Mouse (Mus musculus): ENCODE measurements around the gene Ccdc148. TPM values are rescaled to one million over a fixed set of nuclear protein-coding genes. Genes with fewer than 3 reads are reported as not detected.

Ccdc148 gene
- polyA plus RNA-seq, 1 experiment, result 0.09 TPM

DNA sequence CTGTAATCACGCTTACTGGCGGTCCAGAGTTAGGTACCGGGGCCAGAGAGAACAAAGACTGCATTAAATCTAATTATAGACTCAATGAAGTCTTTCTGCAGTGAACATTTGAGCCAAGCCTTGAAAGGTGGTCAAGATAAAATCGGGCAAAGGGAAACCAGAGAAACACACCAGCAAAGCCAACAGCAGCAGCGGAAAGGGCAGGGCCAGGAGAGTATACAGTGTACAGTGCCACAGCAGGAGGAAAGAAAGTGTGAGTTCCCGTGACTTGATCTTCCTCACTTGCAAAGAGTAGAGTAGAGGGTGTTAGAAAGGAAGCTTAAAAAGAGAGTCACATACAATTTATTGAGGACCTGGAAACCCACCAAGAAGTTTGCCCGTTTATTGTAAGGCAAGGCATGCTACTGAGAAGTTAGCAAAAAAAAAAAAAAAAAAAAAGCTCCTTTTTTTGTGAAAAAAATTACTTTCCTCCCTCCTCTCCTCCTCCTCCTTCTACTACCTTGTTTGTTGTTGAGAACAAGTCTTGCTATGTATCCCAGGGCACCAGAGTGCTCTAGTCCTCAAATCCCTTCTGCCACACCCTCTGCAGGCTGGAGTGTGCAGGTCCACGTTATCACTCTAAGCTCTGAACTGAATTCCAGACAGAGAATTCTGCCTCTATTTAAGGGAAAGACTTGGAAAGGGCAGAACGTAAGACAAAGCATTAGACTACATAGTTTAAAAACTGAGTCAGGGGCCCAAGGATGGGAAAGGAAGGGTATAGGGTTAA lies 188.8 kb downstream of the Ccdc148 start:
- 44% methylated on average over 9 of the region's 9 CpGs for WGBS
- Histone ChIP-seq H3K4me1 (ENCODE audit: control insufficient read depth, insufficient read depth, low read length) (no peaks in the 10 kb centered on the region), H3K4me3 (replicated peaks; ENCODE audit: extremely low read depth, low read depth, low read length) (no peak overlapping the region)
- TF ChIP-seq CTCF (IDR thresholded peaks at IDR 0.05; ENCODE audit: insufficient read depth, low read length), result no peak
- no peak for TF ChIP-seq POLR2A (IDR thresholded peaks at IDR 0.05; ENCODE audit: borderline replicate concordance, extremely low read depth, low read depth, low read length)
- no peak for DNase-seq

DNA sequence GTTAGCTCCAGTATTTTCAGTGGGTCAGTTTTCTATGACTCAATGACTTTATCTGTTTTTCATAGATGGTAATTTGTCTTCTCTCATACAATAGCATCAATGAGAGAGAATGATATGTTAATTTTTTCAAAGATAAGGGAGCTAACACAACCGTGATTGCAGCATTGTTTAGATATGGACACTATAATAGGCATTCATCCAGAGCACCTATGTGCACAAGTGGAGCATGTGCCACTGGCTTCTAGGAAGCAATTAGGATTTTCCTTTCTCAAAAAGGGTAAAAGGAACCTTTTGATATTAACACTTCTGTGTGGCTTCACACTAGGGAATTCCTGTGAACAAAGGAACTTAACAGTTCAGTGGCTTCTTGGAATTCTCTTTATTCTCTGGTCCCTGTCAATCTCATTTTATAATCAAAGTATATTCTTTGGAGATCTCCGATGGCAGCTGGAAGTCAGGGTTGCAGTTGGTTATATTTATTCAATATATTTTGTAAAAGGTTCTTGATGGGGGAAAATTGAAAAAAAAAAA lies 203.6 kb downstream of the Ccdc148 start:
- no peak overlapping the region for H3K4me3 ChIP-seq (replicated peaks; ENCODE audit: extremely low read depth, low read depth, low read length)
- DNase-seq, result no peak
- TF ChIP-seq CTCF (IDR thresholded peaks at IDR 0.05; ENCODE audit: insufficient read depth, low read length), result no peak
- no peak for TF ChIP-seq POLR2A (IDR thresholded peaks at IDR 0.05; ENCODE audit: borderline replicate concordance, extremely low read depth, low read depth, low read length)
- 55% methylated on average over 2 of the region's 2 CpGs for WGBS
- H3K4me1 ChIP-seq (ENCODE audit: control insufficient read depth, insufficient read depth, low read length), result no peaks in the 10 kb centered on the region

- DNase-seq, result no peak
- TF ChIP-seq POLR2A (IDR thresholded peaks at IDR 0.05; ENCODE audit: borderline replicate concordance, extremely low read depth, low read depth, low read length) (no peak), CTCF (IDR thresholded peaks at IDR 0.05; ENCODE audit: insufficient read depth, low read length) (no peak)
- H3K4me3 ChIP-seq (replicated peaks; ENCODE audit: extremely low read depth, low read depth, low read length), result no peak overlapping the region
- 81% methylated on average over 2 of the region's 2 CpGs for WGBS
- no peaks in the 10 kb centered on the region for H3K4me1 ChIP-seq (ENCODE audit: control insufficient read depth, insufficient read depth, low read length)
Measured at GRCm38 (mm10) chr2:58956351-58956750, 204.1 kb downstream of the Ccdc148 start.

DNA sequence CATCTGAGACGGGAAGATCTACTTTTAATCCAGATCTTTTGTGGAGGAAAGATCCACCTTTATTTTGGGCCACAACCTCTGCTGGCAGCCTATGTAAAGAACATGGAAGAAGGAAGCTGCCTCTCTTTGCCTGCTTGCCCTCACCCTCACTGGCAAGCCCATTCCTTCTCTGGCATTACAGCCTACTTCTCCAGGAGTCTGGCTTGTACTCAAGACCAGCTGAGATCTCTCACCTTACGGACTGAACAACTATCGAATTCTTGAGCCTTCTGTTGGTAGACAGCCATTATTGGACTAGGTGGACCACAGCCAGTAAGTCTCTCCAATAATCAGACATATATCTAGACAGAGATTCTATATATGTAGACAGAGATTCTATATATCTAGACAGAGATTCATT lies 208.4 kb downstream of the Ccdc148 start:
- no peak for DNase-seq
- H3K4me1 ChIP-seq (ENCODE audit: control insufficient read depth, insufficient read depth, low read length), result no peaks in the 10 kb centered on the region
- TF ChIP-seq CTCF (IDR thresholded peaks at IDR 0.05; ENCODE audit: insufficient read depth, low read length), result no peak
- TF ChIP-seq POLR2A (IDR thresholded peaks at IDR 0.05; ENCODE audit: borderline replicate concordance, extremely low read depth, low read depth, low read length), result no peak
- WGBS, result 86% methylated on average over 3 of the region's 3 CpGs
- no peak overlapping the region for H3K4me3 ChIP-seq (replicated peaks; ENCODE audit: extremely low read depth, low read depth, low read length)

GRCm38 (mm10) chr2:58948796-58949195 lies 211.7 kb downstream of the Ccdc148 start:
- Histone ChIP-seq H3K4me1 (ENCODE audit: control insufficient read depth, insufficient read depth, low read length) (no peaks in the 10 kb centered on the region; the same call in 1 of the 2 replicates), H3K4me3 (replicated peaks; ENCODE audit: extremely low read depth, low read depth, low read length) (no peak overlapping the region)
- WGBS, result 84% methylated on average over 7 of the region's 7 CpGs
- DNase-seq, result no peak
- TF ChIP-seq POLR2A (IDR thresholded peaks at IDR 0.05; ENCODE audit: borderline replicate concordance, extremely low read depth, low read depth, low read length) (no peak), CTCF (IDR thresholded peaks at IDR 0.05; ENCODE audit: insufficient read depth, low read length) (no peak)

DNA sequence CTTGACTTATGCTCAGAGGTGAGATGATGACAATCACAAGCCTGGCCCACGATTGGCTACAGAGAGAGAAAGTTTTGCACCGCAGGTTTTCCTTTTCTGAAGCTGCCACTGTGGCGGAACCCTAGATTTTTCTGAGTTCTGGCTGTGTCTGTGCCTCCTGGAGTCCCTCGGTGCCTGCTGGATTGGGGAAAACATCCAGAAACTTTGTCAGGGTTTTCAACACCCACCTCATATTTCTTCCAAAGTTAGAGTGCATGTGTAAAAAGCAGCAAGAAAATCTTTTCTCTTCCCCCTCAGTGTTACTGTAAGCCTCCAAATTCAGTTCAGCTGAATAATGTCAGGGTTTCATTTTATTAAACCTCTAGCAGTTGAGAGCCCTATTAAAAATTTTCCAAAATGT lies 219.1 kb downstream of the Ccdc148 start:
- Histone ChIP-seq H3K4me1 (ENCODE audit: control insufficient read depth, insufficient read depth, low read length) (no peaks in the 10 kb centered on the region), H3K4me3 (replicated peaks; ENCODE audit: extremely low read depth, low read depth, low read length) (no peak overlapping the region)
- WGBS, result 76% methylated on average over 4 of the region's 4 CpGs
- no peak for TF ChIP-seq CTCF (IDR thresholded peaks at IDR 0.05; ENCODE audit: insufficient read depth, low read length)
- no peak for TF ChIP-seq POLR2A (IDR thresholded peaks at IDR 0.05; ENCODE audit: borderline replicate concordance, extremely low read depth, low read depth, low read length)
- DNase-seq, result no peak

- WGBS, result 97% methylated on average over 2 of the region's 2 CpGs
- no peak overlapping the region for H3K4me3 ChIP-seq (replicated peaks; ENCODE audit: extremely low read depth, low read depth, low read length)
- no peaks in the 10 kb centered on the region for H3K4me1 ChIP-seq (ENCODE audit: control insufficient read depth, insufficient read depth, low read length)
- DNase-seq, result no peak
- TF ChIP-seq CTCF (IDR thresholded peaks at IDR 0.05; ENCODE audit: insufficient read depth, low read length) (no peak), POLR2A (IDR thresholded peaks at IDR 0.05; ENCODE audit: borderline replicate concordance, extremely low read depth, low read depth, low read length) (no peak)
Measured at GRCm38 (mm10) chr2:58925551-58925950, 234.9 kb downstream of the Ccdc148 start.

DNA sequence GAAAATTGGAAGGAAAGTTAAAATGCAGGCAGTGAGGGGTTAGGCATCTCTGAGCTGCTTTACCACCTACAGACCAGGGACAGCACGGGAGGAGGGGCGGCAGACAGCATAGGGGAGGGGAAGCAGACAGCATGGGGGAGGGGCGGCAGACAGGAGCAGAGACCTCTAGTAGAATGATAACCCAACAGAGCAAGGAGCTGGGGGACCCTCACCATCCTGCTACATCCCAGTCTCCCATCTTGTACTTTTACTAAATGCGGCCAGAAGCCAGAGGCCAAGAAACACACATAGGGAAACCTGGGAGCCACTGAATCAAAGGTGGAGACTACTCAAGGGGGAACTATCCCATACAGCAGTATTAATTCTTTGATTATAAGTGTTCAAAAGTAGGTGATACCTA lies 242.1 kb downstream of the Ccdc148 start:
- Histone ChIP-seq H3K4me1 (ENCODE audit: control insufficient read depth, insufficient read depth, low read length) (no peaks in the 10 kb centered on the region), H3K4me3 (replicated peaks; ENCODE audit: extremely low read depth, low read depth, low read length) (no peak overlapping the region)
- no peak for DNase-seq
- no peak for TF ChIP-seq CTCF (IDR thresholded peaks at IDR 0.05; ENCODE audit: insufficient read depth, low read length)
- TF ChIP-seq POLR2A (IDR thresholded peaks at IDR 0.05; ENCODE audit: borderline replicate concordance, extremely low read depth, low read depth, low read length), result no peak
- 71% methylated on average over 4 of the region's 4 CpGs for WGBS

GRCm38 (mm10) chr2:58912339-58912738 lies 248.1 kb downstream of the Ccdc148 start:
- DNase-seq, result no peak
- 80% methylated on average over 9 of the region's 9 CpGs for WGBS
- H3K4me1 ChIP-seq (ENCODE audit: control insufficient read depth, insufficient read depth, low read length), result no peaks in the 10 kb centered on the region

More at GRCm38 (mm10) chr2:58912339-58912738, 248.1 kb downstream of the Ccdc148 start:
- TF ChIP-seq CTCF (IDR thresholded peaks at IDR 0.05; ENCODE audit: insufficient read depth, low read length) (no peak), POLR2A (IDR thresholded peaks at IDR 0.05; ENCODE audit: borderline replicate concordance, extremely low read depth, low read depth, low read length) (no peak)
- H3K4me3 ChIP-seq (replicated peaks; ENCODE audit: extremely low read depth, low read depth, low read length), result no peak overlapping the region

Measured in lung, adult 2 months (tissue).